Mouse (Mus musculus) frontal cortex, postnatal 14 days (tissue): ENCODE results near the gene Nt5c.
A peak's percentile ranks its signal among the peaks of the same experiment; 100 is the strongest.
"Not testable (repeated sequence)": the region's sequence is repeated elsewhere in the genome, so short reads cannot be mapped to it uniquely, and the experiment has no call there.

Experiments used
- DNase-seq, 2 experiments: peaks; one replicate each; pipeline ENCODE4 v3.0.0; 2022; ENCODE audit warnings: low spot score in 2 of 2

Gene Nt5c

GRCm38 (mm10) chr11:115491356-115492083 lies at the start of gene Nt5c:
Nt5c (minus strand) TSS chr11:115491862.
- peak; percentile 64 to 74 for DNase-seq

GRCm38 (mm10) chr11:115538045-115538444 lies 46.4 kb upstream of the Nt5c start:
- no peak for DNase-seq

- no peak for DNase-seq
Observed at GRCm38 (mm10) chr11:115536856-115537568, 45.4 kb upstream of the Nt5c start.

- peak; percentile 94 to 96 for DNase-seq
Observed at GRCm38 (mm10) chr11:115536038-115536681, 44.5 kb upstream of the Nt5c start, which contains the start of gene Sumo2. Sumo2 (minus strand) TSS chr11:115536276.

- peak in 1 of 2 experiments; percentile 27 for DNase-seq
Observed at GRCm38 (mm10) chr11:115535401-115536037, 43.9 kb upstream of the Nt5c start.

- no peak for DNase-seq
Observed at GRCm38 (mm10) chr11:115534759-115535371, 43.2 kb upstream of the Nt5c start.

- DNase-seq: not testable (repeated sequence)
Observed at GRCm38 (mm10) chr11:115526446-115526845, 34.8 kb upstream of the Nt5c start.

GRCm38 (mm10) chr11:115522703-115523102 lies 31.0 kb upstream of the Nt5c start:
- no peak for DNase-seq

GRCm38 (mm10) chr11:115522238-115522637 lies 30.6 kb upstream of the Nt5c start:
- DNase-seq: no peak

GRCm38 (mm10) chr11:115521080-115521479 lies 29.4 kb upstream of the Nt5c start:
- no peak for DNase-seq

GRCm38 (mm10) chr11:115520218-115520617 lies 28.6 kb upstream of the Nt5c start:
- DNase-seq: no peak

GRCm38 (mm10) chr11:115519581-115519980 lies 27.9 kb upstream of the Nt5c start:
- DNase-seq: no peak

- DNase-seq: no peak
Observed at GRCm38 (mm10) chr11:115518693-115519092, 27.0 kb upstream of the Nt5c start.

- DNase-seq: no peak
Observed at GRCm38 (mm10) chr11:115516942-115517341, 25.3 kb upstream of the Nt5c start.

- no peak for DNase-seq
Observed at GRCm38 (mm10) chr11:115515021-115515420, 23.4 kb upstream of the Nt5c start.

- peak; percentile 94 to 96 for DNase-seq
Observed at GRCm38 (mm10) chr11:115514238-115514663, 22.6 kb upstream of the Nt5c start, which contains the start of gene Jpt1. Jpt1 (minus strand) TSS chr11:115514387.

- DNase-seq: no peak
Observed at GRCm38 (mm10) chr11:115513271-115514237, 21.9 kb upstream of the Nt5c start.

GRCm38 (mm10) chr11:115512407-115513183 lies 20.9 kb upstream of the Nt5c start:
- DNase-seq: no peak

- DNase-seq: no peak
Observed at GRCm38 (mm10) chr11:115512004-115512403, 20.3 kb upstream of the Nt5c start.
